ENCODE assay signal across 15 mouse cellular contexts in the genomic region with DNA sequence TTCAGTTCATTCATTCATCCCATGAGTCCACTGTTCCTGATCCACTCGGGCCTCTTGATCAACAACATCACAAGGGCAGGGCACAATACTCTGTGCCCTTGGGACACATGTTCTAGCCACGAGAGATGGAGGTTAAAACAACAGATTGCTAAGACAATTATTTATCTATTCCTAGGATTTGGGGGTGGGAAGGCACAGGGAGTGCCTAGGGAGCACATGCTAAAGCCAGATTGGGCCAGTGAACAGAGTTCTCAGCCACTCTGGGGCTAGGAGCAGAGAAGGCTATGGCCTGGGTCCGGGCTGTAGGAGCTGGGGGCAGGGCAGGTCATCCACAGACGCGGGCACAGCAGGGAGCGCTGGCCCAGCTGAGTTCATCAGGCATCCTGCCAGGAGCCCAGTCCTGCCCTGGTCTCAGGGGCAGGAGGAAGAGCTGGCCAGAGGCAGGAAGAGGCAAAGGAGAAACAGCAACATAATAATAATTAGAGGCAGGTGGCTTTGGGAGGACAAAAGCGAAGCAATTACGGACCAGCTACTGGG. TPM values are rescaled to one million over a fixed set of nuclear protein-coding genes. Genes with fewer than 3 reads are reported as not detected.
DNase-seq lines count a peak whose midpoint lies in the region; ATAC-seq lines count a peak whose summit lies in the region.
"Had no signal": no experiment of that assay in that cellular context is flagged by ENCODE, and none has a peak within 500 bp of the region (broad histone marks: within the 10 kb centered on the region; RNA-seq: fewer than 3 reads in every experiment).

No protein-coding gene starts in this region.

- no peak overlapping the region for H3K4me3 ChIP-seq in kidney, embryonic 14.5 days (ENCODE audit: low read length)
- H3K4me3 ChIP-seq in forebrain, embryonic 15.5 days = no peak overlapping the region
- H3K4me3 ChIP-seq: hindbrain, embryonic 13.5 days; limb, embryonic 15.5 days; midbrain, embryonic 12.5 days; neural tube, embryonic 13.5 days had no signal

- no peak for ATAC-seq in cerebellum, adult (ENCODE audit: insufficient number of reproducible peaks, low FRiP score, low TSS enrichment)
- ATAC-seq in kidney, embryonic 14.5 days (ENCODE audit: low FRiP score, low TSS enrichment) = no peak
- ATAC-seq in forebrain, embryonic 15.5 days (replicated peaks) = no peak

- H3K4me1 ChIP-seq in kidney, embryonic 14.5 days (ENCODE audit: control insufficient read depth, insufficient read depth, low read length) = 0 out of 2 replicates have a peak, but pooled peaks cover 8% of the 10 kb centered on the region
- H3K4me1 ChIP-seq in forebrain, embryonic 15.5 days = no peaks in the 10 kb centered on the region
- H3K4me1 ChIP-seq: limb, embryonic 15.5 days had no signal

- peaks cover 3% of the 10 kb centered on the region for H3K27me3 ChIP-seq in kidney, embryonic 14.5 days (ENCODE audit: control insufficient read depth, insufficient read depth, low read length)
- H3K27me3 ChIP-seq in forebrain, embryonic 15.5 days = no peaks in the 10 kb centered on the region
- H3K27me3 ChIP-seq: limb, embryonic 15.5 days had no signal

- H3K27ac ChIP-seq in kidney, embryonic 14.5 days (ENCODE audit: low read depth, low read length) = no peak overlapping the region
- H3K27ac ChIP-seq in forebrain, embryonic 15.5 days (replicated peaks) = no peak overlapping the region
- H3K27ac ChIP-seq: hindbrain, embryonic 13.5 days; limb, embryonic 15.5 days; midbrain, embryonic 12.5 days; neural tube, embryonic 13.5 days had no signal

- no peak overlapping the region for H3K4me2 ChIP-seq in kidney, embryonic 14.5 days (replicated peaks; ENCODE audit: low read depth, low read length)
- no peak overlapping the region for H3K4me2 ChIP-seq in forebrain, embryonic 15.5 days (replicated peaks)
- H3K4me2 ChIP-seq: hindbrain, embryonic 13.5 days; limb, embryonic 15.5 days; midbrain, embryonic 12.5 days; neural tube, embryonic 13.5 days had no signal

- H3K9me3 ChIP-seq in kidney, embryonic 14.5 days (ENCODE audit: control insufficient read depth, low read length) = no peaks in the 10 kb centered on the region
- no peaks in the 10 kb centered on the region for H3K9me3 ChIP-seq in forebrain, embryonic 15.5 days
- H3K9me3 ChIP-seq: hindbrain, embryonic 13.5 days; limb, embryonic 15.5 days; midbrain, embryonic 12.5 days; neural tube, embryonic 13.5 days had no signal

- no peak overlapping the region for H3K9ac ChIP-seq in kidney, embryonic 14.5 days (ENCODE audit: low read depth, low read length)
- no peak overlapping the region for H3K9ac ChIP-seq in forebrain, embryonic 15.5 days (replicated peaks)
- H3K9ac ChIP-seq: hindbrain, embryonic 13.5 days; limb, embryonic 15.5 days; midbrain, embryonic 12.5 days; neural tube, embryonic 13.5 days had no signal

- 39% methylated on average over 8 of the region's 8 CpGs for WGBS in kidney, embryonic 14.5 days
- 37% methylated on average over 8 of the region's 8 CpGs for WGBS in forebrain, embryonic 15.5 days

- H3K36me3 ChIP-seq in kidney, embryonic 14.5 days (ENCODE audit: control insufficient read depth, insufficient read depth, low read length) = no peaks in the 10 kb centered on the region
- H3K36me3 ChIP-seq in forebrain, embryonic 15.5 days = no peaks in the 10 kb centered on the region
- H3K36me3 ChIP-seq: hindbrain, embryonic 13.5 days; limb, embryonic 15.5 days; midbrain, embryonic 12.5 days; neural tube, embryonic 13.5 days had no signal

- peak; percentile 27 to 44 for DNase-seq in cerebellum, postnatal 14 days
- DNase-seq in kidney, adult 11 months = peak; percentile 78
- DNase-seq in MN1 (ENCODE audit: low spot score) = peak; percentile 47
- peak; percentile 78 for DNase-seq in kidney, postnatal 10 days
- DNase-seq in Muller cell, postnatal 12 days (ENCODE audit: inconsistent ontology term) = no peak
- DNase-seq: cerebellum, adult 9-11 months; right cerebral cortex, postnatal 4 days; thymus, adult 18-20 months had no signal

RNA-seq across cellular contexts. Expression of gene Mafb, which starts 15.8 kb away (rescaled TPM):
- polyA plus RNA-seq in kidney, embryonic 14.5 days (2014; fragmentation: Nextera tagmentation; extraction: Ambion mirVana) = 23.0 and 33.2 TPM in 2 replicates
- 13.5 and 16.2 TPM in 2 replicates for polyA plus RNA-seq in forebrain, embryonic 15.5 days (2015; fragmentation: Nextera tagmentation; extraction: Ambion mirVana)

RNA-seq across cellular contexts. Expression of gene Gm826, which starts 17.1 kb away (rescaled TPM):
- 0.37 and 0.73 TPM in 2 replicates for polyA plus RNA-seq in kidney, embryonic 14.5 days (2014; fragmentation: Nextera tagmentation; extraction: Ambion mirVana)
- 0.24 TPM in 2 replicates for polyA plus RNA-seq in forebrain, embryonic 15.5 days (2015; fragmentation: Nextera tagmentation; extraction: Ambion mirVana)
- polyA plus RNA-seq: hindbrain, embryonic 13.5 days; neural tube, embryonic 13.5 days had no signal
